Mouse (Mus musculus): ENCODE measurements around the gene Slc26a10. TPM values are rescaled to one million over a fixed set of nuclear protein-coding genes. Genes with fewer than 3 reads are reported as not detected.

Slc26a10 gene
- polyA plus RNA-seq, 1 experiment from 2014 or later: 0.52 TPM

GRCm38 (mm10) chr10:127211414-127211854 lies 31.0 kb upstream of the Slc26a10 start, which contains the start of gene Pip4k2c:
Pip4k2c (minus strand) TSS chr10:127211585.
- TF ChIP-seq CTCF (IDR thresholded peaks at IDR 0.05; ENCODE audit: low read depth): no peak
- H3K4me2 ChIP-seq (replicated peaks; ENCODE audit: low read depth): peak within 1 kb of the TSS; percentile 96
- H3K4me3 ChIP-seq (ENCODE audit: low read depth, low read length): peak within 1 kb of the TSS; percentile 90
- peak; percentile 96 for ATAC-seq
- H3K9me3 ChIP-seq (ENCODE audit: control insufficient read depth): no peaks in the 10 kb centered on the region
- H3K4me1 ChIP-seq (replicated peaks; ENCODE audit: control insufficient read depth, insufficient read depth, low read length): 0 out of 2 replicates have a peak, but pooled peaks cover 5% of the 10 kb centered on the region
- H3K9ac ChIP-seq (ENCODE audit: low read depth, low read length): peak within 1 kb of the TSS; percentile 90
- H3K36me3 ChIP-seq (ENCODE audit: control insufficient read depth, insufficient read depth): peaks cover 6% of the 10 kb centered on the region
- WGBS: 1% methylated on average over 47 of the region's 47 CpGs
- H3K27ac ChIP-seq (ENCODE audit: low read depth, low read length): peak within 1 kb of the TSS; percentile 86
- no peaks in the 10 kb centered on the region for H3K27me3 ChIP-seq (replicated peaks; ENCODE audit: control insufficient read depth, insufficient read depth, low read length)

- peak; percentile 55 for ATAC-seq
- H3K4me1 ChIP-seq (replicated peaks; ENCODE audit: control insufficient read depth, insufficient read depth, low read length): 0 out of 2 replicates have a peak, but pooled peaks cover 5% of the 10 kb centered on the region
- H3K36me3 ChIP-seq (ENCODE audit: control insufficient read depth, insufficient read depth): peaks cover 9% of the 10 kb centered on the region
- peak overlapping the region; percentile 90 for H3K4me3 ChIP-seq (ENCODE audit: low read depth, low read length)
- peak overlapping the region; percentile 90 for H3K9ac ChIP-seq (ENCODE audit: low read depth, low read length)
- TF ChIP-seq CTCF (IDR thresholded peaks at IDR 0.05; ENCODE audit: low read depth): no peak
- peak overlapping the region; percentile 86 for H3K27ac ChIP-seq (ENCODE audit: low read depth, low read length)
- WGBS: 0% methylated on average over 25 of the region's 25 CpGs
- H3K9me3 ChIP-seq (ENCODE audit: control insufficient read depth): no peaks in the 10 kb centered on the region
- H3K27me3 ChIP-seq (replicated peaks; ENCODE audit: control insufficient read depth, insufficient read depth, low read length): no peaks in the 10 kb centered on the region
- H3K4me2 ChIP-seq (replicated peaks; ENCODE audit: low read depth): peak overlapping the region; percentile 96
Measured at GRCm38 (mm10) chr10:127210961-127211405, 30.5 kb upstream of the Slc26a10 start.

GRCm38 (mm10) chr10:127209928-127210570 lies 29.6 kb upstream of the Slc26a10 start:
- H3K27ac ChIP-seq (ENCODE audit: low read depth, low read length): no peak overlapping the region
- H3K36me3 ChIP-seq (ENCODE audit: control insufficient read depth, insufficient read depth): peaks cover 16% of the 10 kb centered on the region
- no peaks in the 10 kb centered on the region for H3K9me3 ChIP-seq (ENCODE audit: control insufficient read depth)
- 80% methylated on average over 13 of the region's 13 CpGs for WGBS
- no peak overlapping the region for H3K9ac ChIP-seq (ENCODE audit: low read depth, low read length)
- no peak for TF ChIP-seq CTCF (IDR thresholded peaks at IDR 0.05; ENCODE audit: low read depth)
- no peak for ATAC-seq
- no peaks in the 10 kb centered on the region for H3K27me3 ChIP-seq (replicated peaks; ENCODE audit: control insufficient read depth, insufficient read depth, low read length)
- H3K4me3 ChIP-seq (ENCODE audit: low read depth, low read length): peak overlapping the region; percentile 90
- 0 out of 2 replicates have a peak, but pooled peaks cover 5% of the 10 kb centered on the region for H3K4me1 ChIP-seq (replicated peaks; ENCODE audit: control insufficient read depth, insufficient read depth, low read length)
- peak overlapping the region; percentile 96 for H3K4me2 ChIP-seq (replicated peaks; ENCODE audit: low read depth)

- Histone ChIP-seq H3K27me3 (replicated peaks; ENCODE audit: control insufficient read depth, insufficient read depth, low read length) (no peaks in the 10 kb centered on the region), H3K4me2 (replicated peaks; ENCODE audit: low read depth) (no peak overlapping the region), H3K27ac (ENCODE audit: low read depth, low read length) (no peak overlapping the region), H3K9me3 (ENCODE audit: control insufficient read depth) (no peaks in the 10 kb centered on the region), H3K9ac (ENCODE audit: low read depth, low read length) (no peak overlapping the region), H3K4me3 (ENCODE audit: low read depth, low read length) (no peak overlapping the region), H3K4me1 (replicated peaks; ENCODE audit: control insufficient read depth, insufficient read depth, low read length) (0 out of 2 replicates have a peak, but pooled peaks cover 5% of the 10 kb centered on the region), H3K36me3 (ENCODE audit: control insufficient read depth, insufficient read depth) (peaks cover 27% of the 10 kb centered on the region)
- ATAC-seq: no peak
- no peak for TF ChIP-seq CTCF (IDR thresholded peaks at IDR 0.05; ENCODE audit: low read depth)
- 79% methylated on average over 4 of the region's 4 CpGs for WGBS
Measured at GRCm38 (mm10) chr10:127208921-127209320, 28.5 kb upstream of the Slc26a10 start.

GRCm38 (mm10) chr10:127205373-127205772 lies 24.9 kb upstream of the Slc26a10 start:
- Histone ChIP-seq H3K36me3 (ENCODE audit: control insufficient read depth, insufficient read depth) (peaks cover 52% of the 10 kb centered on the region), H3K4me2 (replicated peaks; ENCODE audit: low read depth) (no peak overlapping the region), H3K4me3 (ENCODE audit: low read depth, low read length) (no peak overlapping the region), H3K4me1 (replicated peaks; ENCODE audit: control insufficient read depth, insufficient read depth, low read length) (0 out of 2 replicates have a peak, but pooled peaks cover under 1% of the 10 kb centered on the region), H3K27ac (ENCODE audit: low read depth, low read length) (no peak overlapping the region; the same call in 1 of the 2 replicates), H3K27me3 (replicated peaks; ENCODE audit: control insufficient read depth, insufficient read depth, low read length) (no peaks in the 10 kb centered on the region), H3K9me3 (ENCODE audit: control insufficient read depth) (no peaks in the 10 kb centered on the region), H3K9ac (ENCODE audit: low read depth, low read length) (no peak overlapping the region)
- no peak for TF ChIP-seq CTCF (IDR thresholded peaks at IDR 0.05; ENCODE audit: low read depth)
- peak; percentile 28; the same call in 1 of the 2 replicates for ATAC-seq
- WGBS: 58% methylated on average over 10 of the region's 10 CpGs

- WGBS: 88% methylated on average over 5 of the region's 5 CpGs
- H3K9me3 ChIP-seq (ENCODE audit: control insufficient read depth): no peaks in the 10 kb centered on the region
- no peaks in the 10 kb centered on the region for H3K4me1 ChIP-seq (replicated peaks; ENCODE audit: control insufficient read depth, insufficient read depth, low read length)
- H3K4me3 ChIP-seq (ENCODE audit: low read depth, low read length): no peak overlapping the region
- TF ChIP-seq CTCF (IDR thresholded peaks at IDR 0.05; ENCODE audit: low read depth): no peak
- ATAC-seq: no peak
- H3K27ac ChIP-seq (ENCODE audit: low read depth, low read length): no peak overlapping the region
- H3K9ac ChIP-seq (ENCODE audit: low read depth, low read length): no peak overlapping the region
- peaks cover 60% of the 10 kb centered on the region for H3K36me3 ChIP-seq (ENCODE audit: control insufficient read depth, insufficient read depth)
- H3K4me2 ChIP-seq (replicated peaks; ENCODE audit: low read depth): no peak overlapping the region
- no peaks in the 10 kb centered on the region for H3K27me3 ChIP-seq (replicated peaks; ENCODE audit: control insufficient read depth, insufficient read depth, low read length)
Measured at GRCm38 (mm10) chr10:127204589-127204988, 24.1 kb upstream of the Slc26a10 start.
